Mouse (Mus musculus) limb, embryonic 12.5 days (tissue): ENCODE measurements at regions not wholly inside any gene's neighbourhood (a gene's known extent, or its start where the extent isn't known, plus 50 kb on each side); places are given as distances from the start of the nearest gene placed in this dataset.
A peak's percentile ranks its signal among the peaks of the same experiment; 100 is the strongest.

ENCODE experiments used
- ATAC-seq: fragments of 200-750 bp; cut with Nextera tagmentation; 2 replicates; pipeline ENCODE4 v1.8.0; 2017; ENCODE audit warnings: low read depth, moderate TSS enrichment; ENCODE audit not compliant: insufficient number of reproducible peaks, insufficient read depth, low FRiP score, low TSS enrichment
- H3K27ac ChIP-seq: fragments of 300-500 bp; sonication (generic); 2 replicates; pipeline ENCODE4 v1.5.1; 2016; ENCODE audit warnings: mild to moderate bottlenecking, moderate library complexity
- H3K27me3 ChIP-seq: fragments of 300-500 bp; sonication (generic); 2 replicates; pipeline ENCODE4 v1.6.1; 2016; ENCODE audit warnings: mild to moderate bottlenecking, moderate library complexity
- H3K36me3 ChIP-seq: fragments of 300-500 bp; sonication (generic); 2 replicates; pipeline ENCODE4 v1.6.1; 2016; ENCODE audit warnings: mild to moderate bottlenecking, moderate library complexity
- H3K4me1 ChIP-seq: fragments of 300-500 bp; sonication (generic); replicated peaks from 2 replicates; pipeline ENCODE4 v1.6.1; 2016
- H3K4me2 ChIP-seq: fragments of 300-500 bp; sonication (generic); 2 replicates; pipeline ENCODE4 v1.6.1; 2016; ENCODE audit warnings: mild to moderate bottlenecking, moderate library complexity
- H3K4me3 ChIP-seq: fragments of 300-500 bp; sonication (generic); replicated peaks from 2 replicates; pipeline ENCODE4 v1.5.1; 2016; ENCODE audit warnings: mild to moderate bottlenecking
- H3K9ac ChIP-seq: fragments of 300-500 bp; sonication (generic); replicated peaks from 2 replicates; pipeline ENCODE4 v1.6.1; 2016; ENCODE audit warnings: mild to moderate bottlenecking, moderate library complexity
- H3K9me3 ChIP-seq: fragments of 300-500 bp; sonication (generic); 2 replicates; pipeline ENCODE4 v1.6.1; 2016; ENCODE audit warnings: mild to moderate bottlenecking, moderate library complexity
- WGBS: fragments of 180-500 bp; shearing (Covaris S2); methylation state at CpG from one replicate; pipeline ENCODE4 v1.1.7; 2016; 5-methylcytosine and 5-hydroxymethylcytosine counted together

DNA sequence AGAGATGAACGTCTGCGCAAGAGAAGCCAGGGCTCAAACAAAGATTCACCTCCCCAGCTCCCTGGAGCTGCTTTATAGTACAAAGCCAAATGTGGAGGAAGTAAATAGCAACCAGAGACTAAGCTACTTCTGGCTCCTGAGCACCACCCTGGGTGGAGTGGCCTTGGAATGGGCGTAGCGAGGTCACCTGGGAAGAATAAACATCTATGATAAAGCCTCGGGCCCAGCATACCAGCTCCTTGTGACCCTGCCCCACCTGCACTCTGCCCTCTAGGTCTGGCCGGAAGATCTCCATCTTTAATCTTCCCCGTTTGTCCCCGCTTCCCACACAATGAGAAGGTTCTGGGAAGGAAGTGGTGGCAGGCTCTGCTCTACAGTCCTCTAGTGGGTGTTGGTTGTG lies 61.0 kb upstream of the Ptpn3 start:
- H3K27ac ChIP-seq = no peak overlapping the region
- H3K4me2 ChIP-seq = no peak overlapping the region
- no peaks in the 10 kb centered on the region for H3K9me3 ChIP-seq
- H3K4me1 ChIP-seq = no peaks in the 10 kb centered on the region
- H3K4me3 ChIP-seq = no peak overlapping the region
- H3K36me3 ChIP-seq = no peaks in the 10 kb centered on the region
- H3K27me3 ChIP-seq = no peaks in the 10 kb centered on the region
- H3K9ac ChIP-seq = no peak overlapping the region
- 75% methylated on average over 8 of the region's 8 CpGs for WGBS
- no peak for ATAC-seq

DNA sequence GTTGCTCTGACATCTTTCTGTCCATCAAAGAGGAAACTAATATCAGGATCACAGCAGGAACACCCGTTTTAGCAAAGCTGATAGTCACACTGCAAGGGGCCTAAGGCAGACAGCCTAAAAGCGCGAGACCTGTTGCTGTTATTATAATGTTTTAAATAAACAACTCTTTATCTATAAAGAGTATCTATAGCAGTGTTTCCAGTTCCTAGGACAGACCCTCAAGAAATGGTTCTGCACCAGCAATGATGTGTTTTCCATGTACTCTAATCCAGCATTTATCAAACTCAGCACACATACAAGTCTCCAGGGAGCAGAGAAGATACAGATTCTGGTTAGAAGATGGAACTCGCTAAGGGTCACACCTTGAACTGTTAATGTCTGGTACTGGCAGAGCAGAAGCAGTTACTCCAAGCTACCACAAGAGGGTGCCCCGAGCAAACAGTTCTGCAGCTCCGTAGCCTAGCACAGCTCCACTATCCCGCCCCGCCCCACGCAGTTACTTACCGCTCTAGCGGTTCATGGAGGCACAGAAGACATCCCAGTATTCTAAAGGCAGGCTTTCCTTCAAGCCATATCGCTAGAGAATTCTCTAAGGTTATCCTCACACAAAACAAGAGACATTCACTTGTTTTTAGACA lies 64.2 kb upstream of the Palm2 start:
- Histone ChIP-seq H3K9ac (no peak overlapping the region), H3K27ac (no peak overlapping the region), H3K36me3 (no peaks in the 10 kb centered on the region), H3K4me1 (no peaks in the 10 kb centered on the region), H3K4me3 (no peak overlapping the region), H3K27me3 (no peaks in the 10 kb centered on the region), H3K9me3 (no peaks in the 10 kb centered on the region), H3K4me2 (no peak overlapping the region)
- 17% methylated on average over 12 of the region's 12 CpGs for WGBS
- ATAC-seq = peak; percentile 76; the same call in 1 of the 2 replicates

DNA sequence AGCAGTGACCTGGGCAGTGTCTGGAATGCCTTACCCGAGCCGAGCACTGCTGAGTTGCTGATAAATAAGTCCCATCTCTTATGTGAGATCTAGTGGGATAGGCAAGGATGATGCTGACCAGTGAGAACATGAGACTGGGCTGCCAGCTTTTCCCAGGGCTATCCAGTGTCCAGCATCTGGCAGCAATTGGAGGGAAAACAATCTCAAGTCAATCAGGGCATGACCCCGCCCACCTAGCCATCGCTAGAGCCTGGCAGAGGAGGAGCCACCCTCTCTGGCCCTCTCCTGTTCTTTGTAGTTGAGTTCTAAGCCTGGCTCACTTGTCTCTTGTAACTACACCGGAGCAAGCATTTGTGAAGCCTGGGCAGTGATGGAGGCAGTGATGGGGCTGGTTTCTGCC lies 56.2 kb upstream of the Palm2 start:
- Histone ChIP-seq H3K9ac (no peak overlapping the region), H3K4me3 (no peak overlapping the region), H3K36me3 (no peaks in the 10 kb centered on the region), H3K27ac (no peak overlapping the region), H3K9me3 (no peaks in the 10 kb centered on the region), H3K4me2 (no peak overlapping the region; the same call in 1 of the 2 replicates), H3K4me1 (peaks cover 7% of the 10 kb centered on the region; the same call in 1 of the 2 replicates), H3K27me3 (no peaks in the 10 kb centered on the region)
- no peak; the same call in 1 of the 2 replicates for ATAC-seq
- WGBS = 27% methylated on average over 5 of the region's 5 CpGs

DNA sequence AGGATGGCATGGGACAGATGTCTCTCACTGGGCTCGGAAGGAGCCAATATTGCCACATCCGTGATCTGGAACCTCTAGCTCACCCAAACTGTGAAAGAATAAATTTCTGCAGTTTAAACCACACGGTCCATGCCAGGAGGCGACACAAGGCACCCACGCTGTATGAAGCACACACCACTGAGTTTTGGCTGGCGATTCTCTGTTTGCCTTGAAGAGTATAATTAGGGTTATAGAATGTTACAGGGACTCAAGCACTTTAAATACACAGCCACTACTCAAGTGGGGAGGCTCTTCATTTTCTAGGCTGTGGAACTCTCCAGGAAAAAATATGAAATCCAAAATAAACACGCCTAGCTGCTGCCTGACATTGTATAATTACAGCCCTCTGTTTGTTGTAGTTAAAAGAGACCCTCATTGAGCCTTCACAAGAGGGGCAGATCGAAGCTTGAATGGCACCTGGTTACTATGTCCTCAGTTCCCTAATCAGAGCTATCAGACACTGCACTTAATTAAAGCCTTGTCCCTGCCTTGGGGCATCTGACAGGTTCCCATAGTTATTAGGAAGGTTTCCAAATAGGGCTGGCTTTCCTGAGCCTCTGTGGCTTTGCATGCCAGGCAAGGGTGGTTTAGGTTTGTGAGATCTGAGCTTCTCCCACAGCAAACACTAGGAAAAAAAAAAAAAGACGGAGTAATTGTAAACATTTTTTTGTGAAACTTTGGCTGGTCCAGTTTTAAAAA lies 53.8 kb upstream of the Palm2 start:
- Histone ChIP-seq H3K27me3 (no peaks in the 10 kb centered on the region), H3K4me3 (no peak overlapping the region), H3K9ac (no peak overlapping the region), H3K4me2 (no peak overlapping the region), H3K27ac (no peak overlapping the region), H3K36me3 (no peaks in the 10 kb centered on the region), H3K4me1 (peaks cover 7% of the 10 kb centered on the region; the same call in 1 of the 2 replicates), H3K9me3 (no peaks in the 10 kb centered on the region)
- 78% methylated on average over 9 of the region's 9 CpGs for WGBS
- ATAC-seq = no peak

DNA sequence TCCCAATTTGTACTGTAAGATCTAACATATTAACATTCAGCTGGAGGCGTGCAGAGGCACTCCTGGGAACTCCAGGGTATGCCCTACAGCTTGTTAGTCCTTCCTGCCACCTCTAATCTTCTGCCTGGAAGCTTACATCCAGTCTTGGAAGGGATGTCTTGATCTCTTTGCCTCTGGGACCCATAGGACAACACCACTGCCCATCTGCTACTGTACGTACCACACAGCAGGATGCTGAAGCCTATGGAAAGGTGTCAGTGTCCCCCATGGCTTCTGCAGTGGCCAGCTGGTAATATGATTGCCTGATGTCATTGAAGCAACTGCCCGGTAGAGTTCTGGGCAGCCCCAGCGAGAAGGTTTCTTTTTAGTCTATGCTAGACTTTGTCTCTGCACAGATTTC lies 52.7 kb upstream of the Palm2 start:
- no peak for ATAC-seq
- Histone ChIP-seq H3K36me3 (no peaks in the 10 kb centered on the region), H3K4me1 (peaks cover 7% of the 10 kb centered on the region; the same call in 1 of the 2 replicates), H3K27ac (no peak overlapping the region), H3K27me3 (no peaks in the 10 kb centered on the region), H3K9me3 (no peaks in the 10 kb centered on the region), H3K4me3 (no peak overlapping the region), H3K4me2 (no peak overlapping the region), H3K9ac (no peak overlapping the region)
- 80% methylated on average over 4 of the region's 4 CpGs for WGBS
